Mouse (Mus musculus) granulocyte monocyte progenitor cell, adult 5-6 weeks (primary cell): ENCODE measurements at regions not wholly inside any gene's neighbourhood (a gene's known extent, or its start where the extent isn't known, plus 50 kb on each side); places are given as distances from the start of the nearest gene placed in this dataset.

Experiments
- ATAC-seq: replicated peaks from 2 replicates; pipeline ENCODE4 v1.8.0; 2016; ENCODE audit warnings: mild to moderate bottlenecking, moderate TSS enrichment, inconsistent platforms; ENCODE audit not compliant: poor library complexity, severe bottlenecking

- ATAC-seq, result no peak
Measured at GRCm38 (mm10) chr15:96752719-96753118, 53.2 kb upstream of the Slc38a2 start.

GRCm38 (mm10) chr15:96752062-96752358 is 52.5 kb upstream of the Slc38a2 start:
- ATAC-seq, result no peak

DNA sequence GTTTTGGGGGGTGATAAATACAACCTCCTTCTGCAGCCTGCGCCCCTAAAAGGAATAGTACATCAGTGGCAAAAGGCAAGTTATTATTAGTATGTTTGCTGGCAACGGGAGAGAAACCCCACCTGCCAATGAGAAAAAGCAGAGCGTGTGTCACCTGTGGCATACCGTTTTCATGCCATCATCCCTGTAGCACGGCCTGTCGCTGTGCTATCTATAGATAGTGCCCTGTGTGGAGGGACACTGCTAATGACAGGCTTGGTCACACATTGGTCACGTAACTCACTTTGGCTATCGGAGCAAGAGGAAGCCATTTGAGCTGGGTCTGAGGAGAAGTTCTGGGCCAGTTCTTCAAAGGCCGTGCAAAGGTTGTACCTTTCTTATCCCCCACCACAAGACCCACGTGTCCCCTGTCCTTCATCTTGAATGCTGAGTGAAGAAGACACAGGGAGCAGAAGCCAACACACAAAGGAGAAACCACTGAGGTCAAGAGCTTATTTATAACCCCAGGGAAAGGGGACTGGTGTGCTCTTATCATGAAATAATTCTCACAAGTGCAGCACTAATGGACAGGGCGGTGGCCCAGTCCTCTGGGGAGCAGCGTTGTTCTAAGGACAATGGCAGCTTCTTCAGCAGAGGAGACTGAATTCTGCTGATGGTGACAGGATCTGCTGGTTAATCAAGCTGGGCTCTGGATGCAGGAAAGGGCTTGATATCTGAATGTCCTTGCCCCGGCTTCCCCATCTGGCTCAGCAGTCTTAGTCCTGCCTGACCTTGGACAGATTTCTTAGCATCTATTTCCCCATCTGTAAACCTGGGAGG is 51.9 kb upstream of the Slc38a2 start:
- ATAC-seq, result no peak

- no peak for ATAC-seq
Measured at GRCm38 (mm10) chr15:96749534-96750256, 50.2 kb upstream of the Slc38a2 start.
